Mouse (Mus musculus) limb, embryonic 14.5 days (tissue): ENCODE results near the gene Pdcd6ip. TPM values are rescaled to one million over a fixed set of nuclear protein-coding genes. Genes with fewer than 3 reads are reported as not detected.
A peak's percentile ranks its signal among the peaks of the same experiment; 100 is the strongest.

Experiments used
- ATAC-seq: fragments of 200-750 bp; cut with Nextera tagmentation; 2 replicates; pipeline ENCODE4 v1.8.0; 2017; ENCODE audit warnings: low read depth, moderate number of reproducible peaks, moderate TSS enrichment; ENCODE audit not compliant: low FRiP score
- DNase-seq: peaks from one replicate; pipeline ENCODE4 v3.0.0-alpha.2; 2015; ENCODE audit warnings: low spot score
- H3K27ac ChIP-seq: fragments of 300-500 bp; sonication (generic); replicated peaks from 2 replicates; pipeline ENCODE4 v1.5.1; 2014; ENCODE audit warnings: low read depth, mild to moderate bottlenecking, low read length, moderate library complexity, mixed read lengths
- H3K27me3 ChIP-seq: fragments of 300-500 bp; sonication (generic); 2 replicates; pipeline ENCODE4 v1.6.1; 2014; ENCODE audit warnings: low read length, mixed read lengths; ENCODE audit not compliant: control insufficient read depth, insufficient read depth
- H3K36me3 ChIP-seq: fragments of 300-500 bp; sonication (generic); 2 replicates; pipeline ENCODE4 v1.6.1; 2014; ENCODE audit warnings: mild to moderate bottlenecking, low read length, moderate library complexity, mixed read lengths; ENCODE audit not compliant: control insufficient read depth, insufficient read depth
- H3K4me1 ChIP-seq: fragments of 300-500 bp; sonication (generic); 2 replicates; pipeline ENCODE4 v1.6.1; 2014; ENCODE audit warnings: antibody characterized with exemption, low read length, mixed read lengths; ENCODE audit not compliant: control insufficient read depth, insufficient read depth
- H3K4me2 ChIP-seq: fragments of 300-500 bp; sonication (generic); replicated peaks from 2 replicates; pipeline ENCODE4 v1.6.1; 2014; ENCODE audit warnings: low read depth, mild to moderate bottlenecking, low read length, moderate library complexity; ENCODE audit not compliant: severe bottlenecking
- H3K4me3 ChIP-seq: fragments of 300-500 bp; sonication (generic); replicated peaks from 2 replicates; pipeline ENCODE4 v1.5.1; 2014; ENCODE audit warnings: low read length
- H3K9ac ChIP-seq: fragments of 300-500 bp; sonication (generic); 2 replicates; pipeline ENCODE4 v1.6.1; 2014; ENCODE audit warnings: mild to moderate bottlenecking, low read depth, low read length, moderate library complexity; ENCODE audit not compliant: severe bottlenecking
- H3K9me3 ChIP-seq: fragments of 300-500 bp; sonication (generic); 2 replicates; pipeline ENCODE4 v1.6.1; 2016; ENCODE audit warnings: low read length; ENCODE audit not compliant: control insufficient read depth
- POLR2A ChIP-seq: fragments of 200-500 bp; IDR thresholded peaks from 2 replicates; pipeline ENCODE4 v1.8.0; 2012; ENCODE audit warnings: inconsistent platforms, mild to moderate bottlenecking, moderate library complexity, borderline replicate concordance; ENCODE audit not compliant: insufficient read depth, insufficient read length; ENCODE audit errors: extremely low read depth
- WGBS: fragments of 180-500 bp; shearing (Covaris S2); extraction: QIAGEN DNeasy Blood & Tissue Kit; methylation state at CpG from one replicate; pipeline ENCODE4 v1.1.7; 2014; 5-methylcytosine and 5-hydroxymethylcytosine counted together
- polyA plus RNA-seq, 2 experiments: library from polyadenylated mRNA; depleted of rRNA in 1 of 2; stranded (reverse) in 1 of 2; unstranded in 1 of 2; fragments of >200 nt; fragmentation: Nextera tagmentation in 1 of 2; extraction: Ambion mirVana in 1 of 2; gene quantifications; 2 replicates each; pipeline versions ENCODE4 v1.2.1 to v1.2.3; 2012 to 2014

The Pdcd6ip gene
- polyA plus RNA-seq, 2 experiments, result 64.0 to 74.4 TPM

GRCm38 (mm10) chr9:113645153-113645836 is 62.8 kb downstream of the Pdcd6ip start:
- Histone ChIP-seq H3K9me3 (no peaks in the 10 kb centered on the region), H3K36me3 (no peaks in the 10 kb centered on the region), H3K27me3 (no peaks in the 10 kb centered on the region), H3K27ac (no peak overlapping the region), H3K9ac (no peak overlapping the region), H3K4me2 (no peak overlapping the region), H3K4me3 (no peak overlapping the region), H3K4me1 (no peaks in the 10 kb centered on the region; the same call in 1 of the 2 replicates)
- TF ChIP-seq POLR2A, result no peak
- WGBS, result 19% methylated on average over 10 of the region's 11 CpGs
- peak; percentile 21 for ATAC-seq
- peak; percentile 85 for DNase-seq

GRCm38 (mm10) chr9:113644701-113645100 is 63.4 kb downstream of the Pdcd6ip start:
- no peak overlapping the region for H3K27ac ChIP-seq
- no peak for DNase-seq
- 36% methylated on average over 5 of the region's 5 CpGs for WGBS

GRCm38 (mm10) chr9:113644076-113644475 is 64.0 kb downstream of the Pdcd6ip start:
- no peak overlapping the region for H3K4me3 ChIP-seq
- ATAC-seq (peak; percentile 9; the same call in 1 of the 2 replicates), DNase-seq (no peak)
- WGBS, result 48% methylated on average over 3 of the region's 3 CpGs
- no peak overlapping the region for H3K9ac ChIP-seq
- no peaks in the 10 kb centered on the region for H3K9me3 ChIP-seq
- H3K36me3 ChIP-seq, result no peaks in the 10 kb centered on the region
- H3K4me2 ChIP-seq, result no peak overlapping the region
- H3K4me1 ChIP-seq, result no peaks in the 10 kb centered on the region; the same call in 1 of the 2 replicates
- no peak for TF ChIP-seq POLR2A
- H3K27me3 ChIP-seq, result no peaks in the 10 kb centered on the region
- no peak overlapping the region for H3K27ac ChIP-seq

More at GRCm38 (mm10) chr9:113644701-113645100, 63.4 kb downstream of the Pdcd6ip start:
- H3K4me3 ChIP-seq, result no peak overlapping the region
- H3K36me3 ChIP-seq, result no peaks in the 10 kb centered on the region
- no peak for TF ChIP-seq POLR2A
- H3K4me2 ChIP-seq, result no peak overlapping the region
- ATAC-seq, result no peak
- no peaks in the 10 kb centered on the region for H3K27me3 ChIP-seq
- H3K9me3 ChIP-seq, result no peaks in the 10 kb centered on the region
- H3K4me1 ChIP-seq, result no peaks in the 10 kb centered on the region; the same call in 1 of the 2 replicates
- H3K9ac ChIP-seq, result no peak overlapping the region

GRCm38 (mm10) chr9:113643669-113644068 is 64.4 kb downstream of the Pdcd6ip start:
- H3K9ac ChIP-seq, result no peak overlapping the region
- no peaks in the 10 kb centered on the region; the same call in 1 of the 2 replicates for H3K4me1 ChIP-seq
- no peaks in the 10 kb centered on the region for H3K36me3 ChIP-seq
- no peak for TF ChIP-seq POLR2A
- no peak overlapping the region for H3K27ac ChIP-seq
- H3K27me3 ChIP-seq, result no peaks in the 10 kb centered on the region
- no peaks in the 10 kb centered on the region for H3K9me3 ChIP-seq
- peak; percentile 19 for DNase-seq
- 23% methylated on average over 15 of the region's 15 CpGs for WGBS
- no peak overlapping the region for H3K4me2 ChIP-seq
- peak; percentile 20; the same call in 1 of the 2 replicates for ATAC-seq
- H3K4me3 ChIP-seq, result no peak overlapping the region

- no peak for TF ChIP-seq POLR2A
- DNase-seq, result peak; percentile 67
Observed at GRCm38 (mm10) chr9:113634986-113635385, 73.1 kb downstream of the Pdcd6ip start.

More at GRCm38 (mm10) chr9:113634986-113635385, 73.1 kb downstream of the Pdcd6ip start:
- H3K4me1 ChIP-seq, result peaks cover 3% of the 10 kb centered on the region; the same call in 1 of the 2 replicates
- H3K27ac ChIP-seq, result no peak overlapping the region
- H3K9me3 ChIP-seq, result 0 out of 2 replicates have a peak, but pooled peaks cover 7% of the 10 kb centered on the region
- no peak for ATAC-seq
- 19% methylated on average over 7 of the region's 7 CpGs for WGBS
- H3K4me2 ChIP-seq, result no peak overlapping the region
- H3K27me3 ChIP-seq, result no peaks in the 10 kb centered on the region
- no peak overlapping the region for H3K9ac ChIP-seq
- no peak overlapping the region for H3K4me3 ChIP-seq
- H3K36me3 ChIP-seq, result no peaks in the 10 kb centered on the region
